Mouse (Mus musculus) neural tube, postnatal 0 days (tissue): ENCODE data around the gene D330020A13Rik. TPM values are rescaled to one million over a fixed set of nuclear protein-coding genes. Genes with fewer than 3 reads are reported as not detected.

Experiments used
- polyA plus RNA-seq: library from polyadenylated mRNA; unstranded; fragments of >200 nt; fragmentation: Nextera tagmentation; extraction: Ambion mirVana; gene quantifications from 2 replicates; pipeline ENCODE4 v1.2.1, GENCODE M21; 2015

Gene D330020A13Rik
- 0.65 and 0.74 TPM in 2 replicates for polyA plus RNA-seq

GRCm38 (mm10) chr6:120294056-120294784 lies at the start of gene D330020A13Rik, which contains the start of gene B4galnt3:
D330020A13Rik (plus strand) TSS chr6:120294364.
B4galnt3 (minus strand) TSS chr6:120294559.

Other genes starting within 250 kb of the D330020A13Rik start
- 0.39 TPM in 1 of 2 replicates, not detected in the other for gene Ninj2, start 201.0 kb upstream of the D330020A13Rik start, polyA plus RNA-seq
- 0.41 and 0.59 TPM in 2 replicates for gene B4galnt3, start 195 bp downstream of the D330020A13Rik start, polyA plus RNA-seq
- 21.8 and 22.6 TPM in 2 replicates for gene Kdm5a, start 69.8 kb downstream of the D330020A13Rik start, polyA plus RNA-seq
- 9.0 and 9.1 TPM in 2 replicates for gene Ccdc77, start 70.0 kb downstream of the D330020A13Rik start, polyA plus RNA-seq
- 3.4 and 4.0 TPM in 2 replicates for gene Il17ra, start 168.9 kb downstream of the D330020A13Rik start, polyA plus RNA-seq
- gene Tmem121b, start 199.4 kb downstream of the D330020A13Rik start, polyA plus RNA-seq, result 2.7 and 3.0 TPM in 2 replicates
- gene Hdhd5, start 237.0 kb downstream of the D330020A13Rik start, polyA plus RNA-seq, result 20.3 and 20.6 TPM in 2 replicates